ENCODE assay signal across 8 mouse cellular contexts in genomic region chr3:100489133-100490009, GRCm38 (mm10). TPM values are rescaled to one million over a fixed set of nuclear protein-coding genes. Genes with fewer than 3 reads are reported as not detected.
A peak's percentile ranks its signal among the peaks of the same experiment; 100 is the strongest.
DNase-seq lines count a peak whose midpoint lies in the region; ATAC-seq and TF ChIP-seq lines count a peak whose summit lies in the region.

Gene Tent5c (minus strand): TSS chr3:100489324.

- ATAC-seq in activated CD4-positive, CD25-positive, alpha-beta regulatory T cell, adult 4 months, result peak; percentile 82
- ATAC-seq in megakaryocyte progenitor cell, adult 5-6 weeks (replicated peaks; ENCODE audit: poor library complexity), result peak; percentile 75

- no peak for TF ChIP-seq POLR2A in cortical plate, adult 2 months (IDR thresholded peaks at IDR 0.05; ENCODE audit: extremely low read depth, insufficient read depth, low read length)

- H3K4me3 ChIP-seq in cortical plate, adult 2 months (ENCODE audit: insufficient read depth, low read length), result peak within 1 kb of the TSS; percentile 48

- TF ChIP-seq CTCF in cortical plate, adult 2 months (IDR thresholded peaks at IDR 0.05; ENCODE audit: extremely low read depth, insufficient read depth, low read length), result no peak

- no peak within 1 kb of the TSS for H3K27ac ChIP-seq in cortical plate, adult 2 months (ENCODE audit: insufficient read depth, low read length)

- DNase-seq in gastrocnemius, adult 8-10 months (ENCODE audit: low spot score in 2 of 2), result peak; percentile 87 to 93
- DNase-seq in induced T-regulatory cell, adult 2 months (ENCODE audit: low read depth), result peak; percentile 99
- peak; percentile 53 to 91 for DNase-seq in left cerebral cortex, adult 9 months (ENCODE audit: low spot score in 2 of 2)
- peak; percentile 91 for DNase-seq in right cerebral cortex, postnatal 14 days
- peak; percentile 89 to 95 for DNase-seq in urinary bladder, postnatal 36 days (ENCODE audit: low spot score in 2 of 2)

- H3K4me1 ChIP-seq in cortical plate, adult 2 months (ENCODE audit: control insufficient read depth, insufficient read depth, low read length), result no peaks in the 10 kb centered on the region

RNA-seq across cellular contexts. Expression of gene Tent5c, which starts in this region (rescaled TPM):
- 10 to 100 TPM; 29.9 to 32.5 TPM for polyA plus RNA-seq in activated CD4-positive, CD25-positive, alpha-beta regulatory T cell, adult 4 months (2017; shearing (Covaris generic))
- polyA plus RNA-seq in cortical plate, adult 2 months (2012; rRNA removed), result 0.98 and 1.0 TPM in 2 replicates
- 1 to 10 TPM in 3 of 4 experiments, under 1 TPM in 1; 0.91 to 1.6 (median 1.2) TPM for total RNA-seq in gastrocnemius, adult 8-10 months (2022)
- 1.0 and 1.3 TPM in 2 replicates for total RNA-seq in megakaryocyte progenitor cell, adult 5-6 weeks (2015)
- 0.71 and 0.91 TPM in 2 replicates for total RNA-seq in megakaryocyte progenitor cell, adult 5-6 weeks (2017)

Comparison
In these comparisons a context has a peak if more than half of its experiments do, and no peak if none do; other contexts are left out.
1. RNA of gene Tent5c (polyA plus RNA-seq): 29.9 to 32.5 TPM in activated CD4-positive, CD25-positive, alpha-beta regulatory T cell, adult 4 months; 0.98 to 1.0 TPM in cortical plate, adult 2 months; every median in the first group is over 10 times any median in the second.
2. Peak in every context shown above with its lines, with median percentiles within 50 percentile points of each other: DNase-seq.